Mouse (Mus musculus): ENCODE measurements around the gene Sez6l.

The Sez6l gene

DNA sequence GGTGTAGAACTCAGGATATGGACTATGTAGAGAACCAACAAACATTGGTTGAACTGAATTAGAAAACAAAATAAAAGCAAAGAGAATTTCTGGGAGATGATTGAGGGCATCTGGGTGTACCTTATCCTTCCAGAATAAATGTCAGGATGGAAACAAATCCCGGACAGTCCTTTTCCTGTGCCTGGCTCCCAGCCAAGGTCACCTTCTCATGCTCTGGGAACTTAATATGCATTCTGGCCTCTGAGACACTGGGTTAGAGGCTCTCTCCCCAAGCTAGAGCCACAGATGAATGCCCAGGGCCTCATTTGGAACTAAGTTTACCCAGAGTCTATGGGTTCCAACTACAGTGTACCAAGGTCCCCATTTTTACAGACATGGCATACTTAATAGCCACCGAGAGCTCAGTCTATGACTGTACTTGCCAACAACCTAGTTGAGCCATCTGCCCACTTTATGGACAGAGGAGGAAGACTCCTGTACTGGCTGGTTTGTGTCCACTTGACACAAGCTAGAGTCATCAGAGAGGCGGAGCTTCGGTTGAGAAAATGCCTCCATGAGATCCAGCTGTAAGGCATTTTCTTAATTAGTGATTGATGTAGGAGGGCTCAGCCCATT lies 7.3 kb upstream of the Sez6l start:
- DNase-seq: no peak

DNA sequence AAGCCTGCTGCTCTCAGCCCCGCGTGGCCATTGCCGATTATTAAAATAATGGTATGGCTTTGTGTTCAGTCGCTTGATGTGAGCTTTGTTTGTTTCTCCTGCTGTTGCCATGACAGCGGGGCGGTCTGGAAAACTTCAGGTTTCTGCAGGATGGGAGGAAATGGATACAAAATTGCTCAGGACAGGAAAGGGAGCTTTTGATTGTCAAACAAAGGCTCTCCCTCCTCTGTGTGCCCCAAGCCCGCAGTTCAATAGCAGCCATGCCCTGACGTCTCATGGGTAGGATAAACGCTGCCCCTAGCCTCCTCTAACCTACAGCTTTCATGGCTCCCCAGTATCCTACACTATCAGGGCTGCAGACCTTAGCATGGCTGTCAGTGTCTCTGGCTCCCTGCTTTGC lies 6.3 kb upstream of the Sez6l start:
- DNase-seq: no peak

DNA sequence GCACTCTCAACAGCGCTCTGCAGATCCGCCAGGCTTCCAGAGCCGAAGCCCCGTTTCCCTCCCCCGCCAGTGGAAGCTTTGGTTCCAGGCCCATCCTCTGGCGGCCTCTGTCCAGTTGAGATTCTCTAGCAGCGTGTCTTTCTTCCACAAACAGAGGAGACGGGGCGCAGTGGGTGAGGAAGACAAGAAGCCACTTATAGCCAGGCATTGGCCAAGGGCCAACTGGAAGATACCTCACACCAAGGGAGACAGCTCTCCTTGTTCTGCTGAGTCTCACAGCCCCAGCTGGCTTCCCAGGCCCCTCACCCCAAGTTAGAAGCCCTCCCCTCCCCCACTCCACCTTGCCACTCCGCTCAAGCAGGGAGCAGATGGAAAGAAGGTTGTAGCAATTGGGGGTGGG lies 765 bp upstream of the Sez6l start:
- DNase-seq: no peak

DNA sequence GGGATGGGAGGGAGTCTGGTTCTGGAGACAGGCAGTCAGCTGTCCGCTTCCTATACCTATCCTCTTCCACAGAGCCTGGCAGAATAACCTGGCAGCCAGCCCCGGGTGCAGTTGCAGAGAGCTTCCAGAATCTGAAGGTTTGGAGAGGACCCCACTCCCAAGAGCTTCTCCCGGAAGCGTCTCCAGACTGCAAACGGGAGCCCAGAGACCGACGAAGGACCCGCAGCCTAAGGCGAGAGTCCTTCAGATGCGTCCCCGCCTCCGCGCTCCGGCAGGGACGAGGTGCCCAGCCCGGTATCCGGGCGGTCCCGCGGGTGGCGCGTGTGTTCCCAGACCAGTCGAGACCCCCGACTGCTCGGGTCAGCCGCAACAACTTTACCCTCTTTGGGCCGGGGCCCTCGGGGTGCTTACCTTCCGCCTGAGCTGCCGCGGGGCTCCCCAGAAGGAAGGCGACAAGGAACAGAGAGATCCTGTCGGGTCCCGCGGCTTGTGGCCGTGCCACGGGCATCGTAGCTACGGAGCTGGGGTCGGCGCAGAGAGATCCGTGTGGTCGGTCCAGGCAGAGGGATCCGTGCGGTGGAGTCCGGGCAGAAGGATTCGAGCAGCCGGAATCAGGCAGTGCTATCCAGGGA lies 508 bp downstream of the Sez6l start:
- no peak for DNase-seq

DNA sequence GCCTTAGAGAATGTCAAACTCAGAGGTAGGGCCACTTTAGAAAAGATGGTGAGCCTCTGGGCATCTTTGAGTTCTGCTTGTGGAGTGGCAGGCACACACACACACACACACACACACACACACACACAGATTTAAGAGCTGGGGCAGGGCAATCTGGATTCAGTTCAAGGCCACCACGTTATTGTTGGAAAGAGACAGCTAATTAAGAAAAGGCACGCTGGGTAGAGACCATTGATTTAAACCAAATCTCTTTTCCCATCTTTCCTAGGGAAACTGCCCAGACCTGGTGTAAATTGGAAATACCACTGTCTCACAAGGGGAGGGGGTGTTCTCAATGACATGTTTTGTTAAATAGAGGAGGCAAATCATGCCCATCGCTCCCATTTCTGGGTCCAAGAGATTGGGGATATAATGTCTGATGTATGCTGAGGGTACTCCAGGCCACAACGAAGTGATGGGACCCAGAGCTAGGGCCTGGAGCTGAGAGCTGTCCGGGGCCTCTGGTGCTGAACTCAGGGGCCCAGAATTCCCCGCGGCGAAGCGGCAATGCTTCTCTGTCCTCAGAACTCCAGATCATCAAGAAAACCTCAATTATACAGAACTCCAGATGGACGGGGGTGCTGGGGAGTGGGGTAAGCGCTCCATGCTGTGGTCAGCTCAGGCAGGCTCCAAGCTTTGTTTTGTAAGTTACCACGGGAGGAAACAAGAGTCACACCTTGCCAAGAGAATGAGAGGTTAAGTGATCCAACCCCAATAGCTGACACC lies 1.7 kb downstream of the Sez6l start:
- no peak for DNase-seq

DNA sequence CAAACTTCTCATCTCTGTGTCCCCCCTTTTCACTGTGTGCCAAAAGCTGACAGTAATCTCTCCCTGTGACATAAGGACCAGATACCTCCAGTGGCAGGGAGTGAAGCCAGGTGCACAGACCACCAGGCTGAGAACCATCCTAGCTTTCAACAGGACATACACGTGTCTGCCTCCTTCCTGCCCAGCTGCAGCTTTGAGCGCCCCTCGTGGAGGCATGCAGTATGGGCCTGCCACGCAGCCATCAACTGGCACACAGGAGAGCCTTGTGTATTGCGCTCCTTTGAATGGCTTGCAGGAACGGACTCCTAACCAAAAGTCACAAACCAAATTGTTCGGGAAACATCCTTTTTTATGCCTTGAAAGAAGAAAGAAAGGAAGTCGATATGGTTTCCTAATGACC lies 3.1 kb downstream of the Sez6l start:
- peak; percentile 29 for DNase-seq

DNA sequence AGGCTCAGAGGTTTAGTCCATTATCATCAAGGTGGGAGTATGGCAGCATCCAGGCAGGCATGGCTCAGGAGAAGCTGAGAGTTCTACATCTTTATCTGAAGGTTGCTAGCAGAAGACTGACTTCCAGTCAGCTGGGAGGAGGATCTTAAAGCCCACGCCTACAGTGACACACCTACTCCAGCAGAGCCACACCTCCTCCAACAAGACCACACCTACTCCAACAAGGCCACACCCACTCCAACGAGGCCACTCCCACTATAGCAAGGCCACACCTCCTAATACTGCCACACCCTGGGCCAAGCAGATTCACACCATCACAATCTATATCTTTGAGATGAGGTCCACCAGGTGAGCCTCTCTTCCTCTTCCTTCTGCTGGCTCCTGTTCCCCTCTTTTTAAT lies 4.8 kb downstream of the Sez6l start:
- DNase-seq: no peak

DNA sequence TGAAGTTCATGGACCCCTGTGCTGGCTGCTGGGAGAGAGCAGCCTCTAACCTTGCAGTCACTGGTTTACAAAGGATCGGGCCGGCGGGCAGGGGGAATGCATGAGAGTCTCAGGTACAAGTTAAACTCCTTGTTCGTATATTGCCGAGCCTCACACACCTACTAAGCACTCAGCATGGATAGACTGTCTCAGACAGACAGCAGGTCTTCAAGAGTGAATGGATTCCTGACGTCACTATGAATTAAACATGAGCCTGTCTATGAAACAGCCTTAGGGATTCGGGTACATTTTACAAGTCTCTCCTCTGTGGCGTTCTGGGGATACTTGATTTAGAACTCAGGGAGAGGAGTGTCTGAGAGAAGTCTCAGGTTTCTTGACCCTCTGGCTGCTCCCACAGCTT lies 11.5 kb downstream of the Sez6l start:
- no peak for DNase-seq

DNA sequence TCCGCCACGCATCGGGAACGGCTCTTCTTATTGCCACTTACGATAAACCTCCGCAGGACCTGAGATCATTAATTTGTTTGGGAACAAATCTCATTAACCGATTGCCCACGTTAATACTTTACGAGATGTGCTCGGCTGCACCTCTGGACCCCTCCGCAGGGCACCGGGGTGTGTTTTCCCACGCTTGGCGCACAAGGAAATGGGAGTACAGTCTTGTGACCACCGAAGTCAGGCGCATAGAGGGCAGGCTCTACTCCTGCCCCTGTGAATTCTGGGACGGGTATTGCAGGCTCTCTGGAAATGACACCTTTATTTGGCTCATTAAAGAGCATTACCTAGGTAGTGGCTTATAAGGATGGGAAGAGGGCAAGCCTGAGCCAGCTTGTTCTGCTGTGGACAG lies 11.9 kb downstream of the Sez6l start:
- no peak for DNase-seq

DNA sequence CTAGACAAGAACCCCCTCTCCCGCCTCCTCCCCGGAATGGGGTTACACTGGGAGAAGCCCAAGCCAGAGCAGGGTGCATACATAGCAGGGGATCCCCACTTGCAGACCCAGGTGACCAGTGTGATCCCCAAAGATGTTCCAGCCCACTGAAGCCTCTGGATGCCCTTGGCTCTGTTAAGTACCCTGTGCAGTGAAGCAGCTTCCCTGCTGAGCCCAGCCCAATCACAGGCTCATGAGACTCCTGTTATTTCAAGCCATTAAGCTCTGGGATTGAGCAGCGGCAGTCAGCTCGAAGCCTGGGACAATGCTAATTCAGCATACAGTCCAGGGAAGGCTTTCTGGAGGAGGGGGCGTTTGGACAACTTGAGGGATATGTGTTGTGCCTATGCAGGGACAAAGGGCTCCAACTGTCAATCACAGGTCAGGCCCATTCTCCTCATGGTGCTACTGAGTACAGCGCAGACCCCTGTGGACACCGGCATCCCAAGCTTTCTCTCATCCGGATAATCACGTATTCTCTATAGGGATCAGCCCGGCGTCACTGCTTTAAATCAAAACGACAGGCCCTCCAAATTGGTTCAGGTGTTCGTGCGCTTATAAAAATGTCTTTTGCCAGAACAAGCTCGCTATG lies 16.0 kb downstream of the Sez6l start:
- no peak for DNase-seq

DNA sequence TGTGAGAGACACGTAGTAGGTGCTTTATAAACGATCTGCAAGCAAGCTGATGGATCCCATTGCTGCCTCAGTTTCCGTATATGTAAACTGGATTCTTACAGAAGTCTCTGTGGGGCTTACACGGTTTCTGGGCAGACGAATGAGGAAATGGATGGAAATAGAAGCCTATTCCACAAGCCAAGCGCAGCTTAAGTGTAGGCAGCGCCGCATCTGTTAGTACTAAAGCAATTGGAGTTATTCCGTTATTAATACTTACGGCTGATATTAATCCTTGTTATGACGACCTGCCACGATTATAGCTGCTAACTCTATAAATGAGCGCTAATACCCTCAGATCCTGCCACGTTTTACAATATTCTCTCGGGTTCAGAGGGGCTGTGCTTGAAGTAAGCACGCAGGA lies 16.8 kb downstream of the Sez6l start:
- DNase-seq: no peak

DNA sequence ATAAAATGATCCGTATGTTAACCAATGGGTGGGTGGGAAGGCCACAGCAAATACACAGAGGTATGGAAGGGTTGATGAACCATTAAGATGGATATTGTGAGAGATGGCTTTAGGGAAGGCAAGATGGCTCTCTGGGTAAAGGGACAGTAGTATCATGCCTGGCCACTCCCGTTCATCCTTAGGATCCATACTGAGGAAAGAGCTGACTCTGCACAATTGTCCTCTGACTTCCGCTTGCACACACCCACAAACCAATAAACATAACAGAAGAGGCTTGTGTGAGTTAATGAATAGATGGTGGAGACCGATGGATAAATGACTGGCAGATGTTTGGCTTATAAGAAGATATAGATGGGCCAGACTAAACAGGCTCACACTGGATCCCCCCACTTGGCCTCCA lies 19.6 kb downstream of the Sez6l start:
- DNase-seq: no peak

DNA sequence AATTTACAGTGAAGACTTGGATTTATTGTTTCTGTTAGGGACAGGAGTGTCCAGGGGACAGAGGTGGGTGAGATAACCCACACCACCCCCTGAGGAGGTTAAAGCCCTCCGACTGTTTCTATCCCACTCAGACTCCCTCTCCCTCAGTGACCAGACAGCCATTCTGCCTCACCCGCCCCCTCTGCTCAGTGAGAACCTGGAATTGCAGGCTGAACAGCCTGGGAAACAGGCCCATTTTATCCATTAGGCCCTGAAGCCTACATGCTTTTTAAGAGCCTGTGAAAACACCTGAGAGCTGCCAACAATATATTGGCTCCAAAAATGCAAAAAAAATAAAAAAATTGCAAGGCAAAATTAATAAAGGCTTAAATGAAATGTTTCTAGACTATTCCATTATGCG lies 20.3 kb downstream of the Sez6l start:
- no peak for DNase-seq

DNA sequence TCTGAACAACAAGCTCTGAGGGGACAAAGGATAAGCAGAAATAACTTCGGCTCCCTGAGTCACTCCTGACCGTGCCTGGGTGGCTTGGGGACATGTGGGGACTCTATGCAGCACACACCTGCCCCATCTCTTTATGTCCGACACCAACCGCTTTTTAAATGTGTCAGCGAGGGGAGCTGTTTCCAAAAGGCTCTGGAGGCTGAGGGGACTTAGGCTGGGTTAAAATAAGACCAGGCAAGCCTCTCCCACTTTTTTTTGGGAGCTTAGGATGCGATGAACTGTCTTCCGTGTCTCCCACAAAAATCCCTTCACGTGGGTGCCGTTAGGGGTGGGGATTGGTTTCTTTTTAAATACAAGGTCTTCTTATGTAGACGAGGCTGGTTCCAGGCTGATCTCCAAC lies 22.5 kb downstream of the Sez6l start:
- no peak for DNase-seq

DNA sequence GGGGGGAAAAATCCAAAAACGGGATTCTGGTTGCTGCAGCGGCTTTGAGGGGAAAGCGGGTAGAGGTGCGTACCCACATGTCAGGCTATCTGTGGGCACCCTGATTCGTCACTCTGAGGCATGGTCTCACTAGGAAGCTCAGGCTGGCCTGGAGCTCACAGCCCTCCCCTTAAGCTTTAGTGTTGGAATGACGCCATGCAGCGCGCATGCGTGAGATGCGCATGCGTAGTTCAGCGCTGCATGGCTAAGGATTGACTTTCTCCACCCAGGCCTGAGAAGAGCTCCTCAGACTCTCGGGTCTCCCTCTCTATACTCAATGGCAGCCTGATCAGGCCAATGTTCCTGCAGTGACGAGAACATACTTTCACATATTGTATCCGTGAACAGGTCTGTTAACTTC lies 24.2 kb downstream of the Sez6l start:
- no peak for DNase-seq

DNA sequence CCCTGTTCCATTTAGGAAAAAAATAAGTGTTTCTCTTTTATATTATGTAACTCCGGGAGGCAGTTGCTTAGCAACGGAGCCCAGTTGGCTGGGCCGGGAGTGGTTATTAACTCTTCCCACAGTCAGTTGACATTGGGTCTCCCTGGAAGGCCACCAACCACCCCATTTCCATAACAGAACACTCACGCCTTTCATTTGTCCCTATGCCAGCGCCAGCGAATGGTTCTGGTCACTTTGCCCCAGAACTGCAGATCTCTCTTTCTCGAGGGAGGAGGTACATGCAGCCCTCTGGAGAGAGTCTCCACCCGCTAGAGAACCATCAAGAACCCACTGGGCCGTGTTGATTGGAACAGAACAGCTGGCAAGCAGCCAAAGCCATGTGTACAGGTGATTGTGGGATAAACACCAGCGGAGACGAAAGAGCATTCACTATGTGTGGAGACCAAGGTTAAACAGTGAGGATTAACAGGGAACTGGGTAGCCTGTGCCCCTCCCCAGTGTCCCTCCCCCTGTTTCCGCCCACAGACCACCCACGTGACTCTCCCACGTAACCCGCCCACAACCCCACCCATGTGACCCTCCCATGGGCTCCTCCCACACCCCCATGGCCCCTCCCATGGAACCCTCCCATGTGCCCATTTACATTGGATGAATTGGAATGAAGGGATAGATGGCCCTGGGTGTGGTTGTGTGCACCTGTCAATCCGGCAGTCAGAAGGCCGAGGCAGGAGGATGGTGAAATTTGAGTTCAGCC lies 24.8 kb downstream of the Sez6l start:
- DNase-seq: peak; percentile 25

DNA sequence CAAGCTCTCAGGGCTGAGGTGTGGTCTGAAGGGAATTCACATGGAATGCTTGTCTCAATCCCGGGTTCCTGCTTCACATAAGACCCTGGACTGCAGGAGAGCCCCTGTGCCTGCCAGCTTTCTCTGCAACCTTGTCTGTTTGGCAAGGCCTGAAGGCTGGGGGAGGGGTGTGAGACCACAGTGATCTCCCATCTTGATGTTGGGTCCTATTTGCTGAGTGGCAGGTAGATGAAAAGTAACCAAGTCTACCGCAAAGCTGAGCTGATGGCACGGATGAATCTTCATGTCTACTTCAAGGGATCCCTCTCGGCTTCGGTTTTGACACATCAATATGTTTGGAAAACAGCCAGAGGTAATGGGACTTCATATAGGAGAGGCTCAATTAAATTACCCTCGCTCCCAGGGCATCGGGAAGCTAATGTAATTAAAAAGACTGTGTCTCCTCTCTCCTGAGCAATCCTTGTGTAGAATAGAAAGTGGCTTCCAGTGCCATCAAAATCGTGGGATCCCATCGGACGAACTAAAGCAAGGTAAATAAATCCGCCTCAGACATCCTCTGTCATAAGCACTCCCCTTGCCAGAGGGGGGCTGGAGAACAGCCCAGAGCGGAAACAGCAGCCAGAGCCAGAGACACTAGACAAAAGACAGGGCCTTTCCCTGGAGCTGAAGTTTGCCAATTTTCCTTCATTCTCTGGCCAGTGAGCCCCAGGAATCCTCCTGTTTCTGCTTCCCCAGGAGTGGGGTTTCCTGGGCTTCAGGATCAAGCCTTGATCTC lies 28.0 kb downstream of the Sez6l start:
- DNase-seq: peak; percentile 34

DNA sequence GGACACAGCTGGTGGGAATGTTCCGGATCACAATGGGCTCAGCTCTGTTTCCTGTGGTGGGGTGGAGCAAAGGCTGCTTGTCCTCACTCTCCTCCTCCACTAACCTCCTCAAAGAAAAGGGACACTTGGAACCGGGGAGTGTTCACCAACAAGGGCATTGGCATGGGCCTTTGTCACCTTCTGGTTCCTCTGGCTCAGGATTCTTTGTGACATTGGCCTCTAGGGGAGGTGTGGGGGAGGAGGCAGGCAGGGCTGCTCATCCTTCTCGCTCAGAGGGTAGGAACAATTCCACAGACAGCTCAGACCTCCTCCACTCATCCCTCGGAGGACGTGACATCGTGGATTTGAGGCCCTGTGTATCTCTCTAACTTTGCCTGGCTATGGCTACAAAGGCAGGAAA lies 30.2 kb downstream of the Sez6l start:
- DNase-seq: no peak

DNA sequence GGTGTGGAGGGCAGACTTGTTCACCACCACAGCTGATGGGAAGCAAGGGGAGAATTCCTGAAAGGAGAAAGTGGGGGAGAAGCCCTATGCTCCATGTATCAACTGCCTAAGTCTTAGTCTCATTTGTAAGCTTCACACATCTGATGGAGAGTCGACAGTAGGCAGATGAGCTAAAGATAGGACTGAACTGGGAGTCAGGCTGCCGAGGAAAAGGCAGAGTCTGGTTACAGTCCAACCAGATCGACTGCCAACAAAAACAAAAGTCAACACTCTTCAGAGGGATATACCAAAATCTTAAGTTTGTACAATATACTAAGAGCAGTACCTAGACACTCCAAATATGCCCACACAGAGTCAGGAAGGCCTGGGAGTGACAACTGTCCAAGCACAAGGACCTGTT lies 38.7 kb downstream of the Sez6l start:
- no peak for DNase-seq

DNA sequence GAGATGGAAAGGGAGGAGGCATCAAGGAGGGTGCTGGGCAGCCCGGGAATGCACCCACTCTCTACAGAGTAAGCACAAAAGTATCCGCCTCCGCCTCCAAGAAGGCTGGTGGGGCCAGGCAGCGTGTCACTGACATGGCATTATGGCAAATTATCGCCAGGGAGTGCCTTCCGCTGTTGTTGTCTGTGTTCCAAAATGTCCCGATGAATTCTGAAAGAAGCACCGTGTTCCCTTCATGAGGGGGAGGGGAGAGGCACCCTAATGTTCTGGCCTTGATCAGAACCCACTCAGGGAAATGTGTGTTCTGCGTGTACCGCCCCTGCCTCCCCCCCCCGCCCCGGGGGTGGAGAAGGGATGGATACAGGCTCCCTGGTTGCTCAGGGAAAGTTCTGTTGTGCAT lies 41.1 kb downstream of the Sez6l start:
- no peak for DNase-seq

DNA sequence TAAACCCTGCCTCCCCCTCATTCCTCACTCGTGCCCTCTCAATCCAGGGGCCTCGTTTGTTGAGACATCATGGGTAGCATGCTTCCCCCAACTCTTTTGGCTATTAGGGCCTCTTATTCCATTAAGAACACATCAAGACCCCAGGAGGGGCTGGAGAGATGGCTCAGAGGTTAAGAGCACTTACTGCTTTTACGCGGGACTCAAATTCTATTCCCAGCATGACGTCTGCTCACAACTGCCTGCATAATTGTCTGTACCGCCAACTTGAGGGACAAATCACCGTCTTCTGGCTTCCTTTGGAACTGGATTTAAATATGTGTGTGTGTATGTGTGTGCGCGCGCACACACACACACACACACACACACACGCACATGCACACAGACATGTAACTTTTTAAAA lies 42.8 kb downstream of the Sez6l start:
- no peak for DNase-seq

DNA sequence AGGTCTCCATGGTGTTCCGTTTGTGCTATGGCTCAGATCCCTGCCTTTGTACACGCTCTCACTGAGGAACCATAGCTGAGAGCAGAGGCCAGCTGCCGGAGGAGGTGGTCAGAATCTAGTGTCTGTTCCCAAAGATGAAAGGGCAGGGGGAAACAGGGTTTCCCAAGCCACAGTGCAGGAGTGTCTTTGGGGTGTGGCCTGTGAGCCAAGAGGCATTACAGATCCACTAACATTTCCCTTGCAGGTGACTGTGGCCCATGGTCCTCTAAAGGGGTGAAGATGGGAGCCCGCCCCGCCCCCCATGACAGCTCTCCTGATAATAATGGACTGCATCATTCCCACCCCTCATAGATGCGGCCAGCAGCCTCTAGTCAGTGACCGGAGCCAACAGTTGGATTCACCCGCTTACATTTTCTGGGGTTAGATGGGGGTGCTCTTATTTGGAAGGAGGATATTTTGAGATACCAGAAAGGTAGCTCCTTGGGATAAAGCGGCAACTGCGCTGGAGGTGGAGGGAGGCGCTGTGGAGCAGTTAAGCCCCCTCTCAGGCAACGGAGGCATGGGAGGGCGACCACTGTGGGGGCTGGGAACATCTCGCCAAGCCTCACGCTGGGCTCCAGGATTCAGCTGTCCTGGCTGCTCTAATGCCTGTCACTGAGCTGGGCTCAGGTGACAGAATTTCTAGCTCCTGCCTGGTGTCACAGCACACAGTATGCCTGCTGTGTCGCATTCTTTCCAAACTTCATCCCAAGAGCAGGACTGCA lies 43.5 kb downstream of the Sez6l start:
- no peak for DNase-seq
